Mouse (Mus musculus): ENCODE data around the gene Tmem144. TPM values are rescaled to one million over a fixed set of nuclear protein-coding genes. Genes with fewer than 3 reads are reported as not detected.

Gene Tmem144
- polyA plus RNA-seq, 1 experiment from 2014 or later, result 2.0 TPM

DNA sequence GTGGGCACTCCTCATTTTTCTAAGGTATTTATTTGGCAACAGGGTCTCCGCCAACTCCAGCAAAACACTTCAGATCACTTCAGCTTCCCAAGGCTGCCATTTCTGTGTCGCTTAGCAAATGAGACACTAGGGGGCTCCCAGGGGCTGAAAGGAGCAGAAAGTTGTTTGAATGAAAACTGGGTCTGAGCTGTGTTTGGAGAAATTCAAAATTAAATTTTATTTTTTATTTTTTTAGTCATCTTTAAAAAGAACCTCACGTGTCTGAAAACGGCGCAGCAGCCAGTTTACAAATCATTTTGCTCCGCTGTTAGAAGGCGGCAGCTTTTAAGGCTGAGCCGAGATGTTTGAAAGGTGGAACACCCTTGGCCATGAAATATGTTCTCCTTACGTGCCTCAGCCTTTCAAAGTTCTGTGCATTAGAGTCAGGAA lies 32.2 kb upstream of the Tmem144 start:
- TF ChIP-seq EP300 (IDR thresholded peaks at IDR 0.05; ENCODE audit: low read depth), result no peak
- peak; percentile 72 for TF ChIP-seq CTCF (IDR thresholded peaks at IDR 0.05; ENCODE audit: low read depth)
- Histone ChIP-seq H3K9me3 (ENCODE audit: low read length) (no peaks in the 10 kb centered on the region), H3K4me1 (ENCODE audit: insufficient read depth) (peaks cover 8% of the 10 kb centered on the region), H3K4me2 (ENCODE audit: low read depth, low read length) (peak overlapping the region; percentile 44), H3K9ac (replicated peaks) (no peak overlapping the region; the same call in 1 of the 2 replicates), H3K4me3 (ENCODE audit: low read depth, low read length) (no peak overlapping the region), H3K36me3 (replicated peaks; ENCODE audit: insufficient read depth, low read length) (no peaks in the 10 kb centered on the region), H3K27me3 (ENCODE audit: insufficient read depth, low read length) (no peaks in the 10 kb centered on the region), H3K27ac (ENCODE audit: low read depth) (no peak overlapping the region)
- WGBS (ENCODE audit: insufficient replicate concordance), result 14% methylated on average over 9 of the region's 9 CpGs
- peak; percentile 50 for DNase-seq
- ATAC-seq, result no peak

DNA sequence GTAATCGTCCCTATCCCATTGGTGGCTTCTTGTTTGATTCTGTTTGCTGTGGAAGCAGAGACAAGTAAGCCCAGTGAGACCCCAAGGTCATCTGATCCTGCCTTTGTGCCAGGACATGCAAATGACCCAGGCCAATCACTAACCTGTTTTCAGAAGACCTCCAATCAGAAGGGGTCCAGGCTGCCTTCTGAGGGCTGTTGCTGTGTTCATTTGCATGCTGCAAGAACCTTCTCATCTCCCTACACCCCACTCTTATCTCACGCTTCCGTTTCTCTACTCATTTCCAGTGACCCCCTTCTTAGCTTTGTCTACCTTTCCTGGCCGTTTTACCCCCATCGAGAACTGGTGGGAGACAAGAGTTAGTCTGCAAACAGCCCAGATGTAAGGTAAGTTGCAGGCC lies 31.7 kb upstream of the Tmem144 start, which contains the start of gene Fam198b:
Gene Fam198b, plus strand, starts transcription at position 229 of the 400 bp plus-strand sequence.
- H3K4me3 ChIP-seq (ENCODE audit: low read depth, low read length), result no peak within 1 kb of the TSS
- no peak within 1 kb of the TSS; the same call in 1 of the 2 replicates for H3K9ac ChIP-seq (replicated peaks)
- TF ChIP-seq CTCF (IDR thresholded peaks at IDR 0.05; ENCODE audit: low read depth) (no peak), EP300 (IDR thresholded peaks at IDR 0.05; ENCODE audit: low read depth) (no peak)
- H3K9me3 ChIP-seq (ENCODE audit: low read length), result no peaks in the 10 kb centered on the region
- H3K4me2 ChIP-seq (ENCODE audit: low read depth, low read length), result peak within 1 kb of the TSS; percentile 44
- peaks cover 8% of the 10 kb centered on the region for H3K4me1 ChIP-seq (ENCODE audit: insufficient read depth)
- H3K36me3 ChIP-seq (replicated peaks; ENCODE audit: insufficient read depth, low read length), result no peaks in the 10 kb centered on the region
- no peak for DNase-seq
- H3K27ac ChIP-seq (ENCODE audit: low read depth), result no peak within 1 kb of the TSS
- ATAC-seq, result no peak
- H3K27me3 ChIP-seq (ENCODE audit: insufficient read depth, low read length), result no peaks in the 10 kb centered on the region
- WGBS (ENCODE audit: insufficient replicate concordance), result 28% methylated on average over 5 of the region's 5 CpGs

DNA sequence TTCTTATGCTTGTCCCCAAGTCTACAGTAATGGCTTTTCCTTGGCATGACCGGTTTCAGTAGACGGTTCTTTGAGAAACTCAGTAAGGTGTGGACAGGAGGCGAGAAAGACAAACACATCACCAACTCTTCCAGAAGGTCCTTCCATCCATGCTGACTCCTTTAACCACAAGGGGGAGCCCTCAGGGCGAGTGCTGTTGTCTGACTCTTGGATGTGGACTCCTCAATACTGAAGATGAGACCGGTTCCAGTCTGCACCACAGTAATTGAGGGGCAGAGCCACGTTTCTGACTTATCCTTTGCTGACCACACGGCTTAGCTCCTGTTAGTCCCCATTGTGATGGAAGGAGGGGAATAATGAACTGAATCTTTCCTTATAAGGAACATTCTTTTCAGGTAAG lies 30.5 kb upstream of the Tmem144 start:
- Histone ChIP-seq H3K36me3 (replicated peaks; ENCODE audit: insufficient read depth, low read length) (no peaks in the 10 kb centered on the region), H3K9ac (replicated peaks) (no peak overlapping the region), H3K4me3 (ENCODE audit: low read depth, low read length) (no peak overlapping the region), H3K4me1 (ENCODE audit: insufficient read depth) (peaks cover 8% of the 10 kb centered on the region), H3K27me3 (ENCODE audit: insufficient read depth, low read length) (no peaks in the 10 kb centered on the region), H3K4me2 (ENCODE audit: low read depth, low read length) (no peak overlapping the region), H3K9me3 (ENCODE audit: low read length) (no peaks in the 10 kb centered on the region), H3K27ac (ENCODE audit: low read depth) (no peak overlapping the region)
- ATAC-seq (no peak), DNase-seq (peak; percentile 71)
- peak; percentile 90 for TF ChIP-seq CTCF (IDR thresholded peaks at IDR 0.05; ENCODE audit: low read depth)
- TF ChIP-seq EP300 (IDR thresholded peaks at IDR 0.05; ENCODE audit: low read depth), result no peak
- 34% methylated on average over 7 of the region's 7 CpGs for WGBS (ENCODE audit: insufficient replicate concordance)

DNA sequence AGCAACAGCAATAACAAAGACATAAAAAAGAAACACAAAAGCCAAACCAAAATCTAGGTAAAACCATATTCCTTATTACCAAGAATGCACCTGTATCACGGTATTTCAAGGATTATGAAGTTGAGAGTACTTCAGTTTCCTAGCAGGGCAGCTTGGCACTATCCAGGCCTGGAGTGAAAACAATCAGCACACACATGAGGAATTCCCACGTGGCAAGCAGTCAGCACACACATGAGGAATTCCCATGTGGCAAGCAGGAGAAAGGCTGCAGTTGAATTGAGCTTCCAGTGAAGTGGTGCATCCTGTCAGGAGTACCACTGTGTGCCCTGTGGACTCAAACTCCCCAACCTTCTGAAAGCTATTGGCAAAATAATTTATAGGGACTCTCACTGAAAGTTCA lies 29.1 kb upstream of the Tmem144 start:
- Histone ChIP-seq H3K27ac (ENCODE audit: low read depth) (no peak overlapping the region), H3K4me2 (ENCODE audit: low read depth, low read length) (no peak overlapping the region), H3K36me3 (replicated peaks; ENCODE audit: insufficient read depth, low read length) (no peaks in the 10 kb centered on the region), H3K9me3 (ENCODE audit: low read length) (no peaks in the 10 kb centered on the region), H3K9ac (replicated peaks) (no peak overlapping the region), H3K4me1 (ENCODE audit: insufficient read depth) (peaks cover 8% of the 10 kb centered on the region), H3K27me3 (ENCODE audit: insufficient read depth, low read length) (no peaks in the 10 kb centered on the region), H3K4me3 (ENCODE audit: low read depth, low read length) (no peak overlapping the region)
- ATAC-seq (no peak), DNase-seq (no peak)
- 50% methylated on average over 2 of the region's 2 CpGs for WGBS (ENCODE audit: insufficient replicate concordance)
- no peak for TF ChIP-seq EP300 (IDR thresholded peaks at IDR 0.05; ENCODE audit: low read depth)
- TF ChIP-seq CTCF (IDR thresholded peaks at IDR 0.05; ENCODE audit: low read depth), result no peak

DNA sequence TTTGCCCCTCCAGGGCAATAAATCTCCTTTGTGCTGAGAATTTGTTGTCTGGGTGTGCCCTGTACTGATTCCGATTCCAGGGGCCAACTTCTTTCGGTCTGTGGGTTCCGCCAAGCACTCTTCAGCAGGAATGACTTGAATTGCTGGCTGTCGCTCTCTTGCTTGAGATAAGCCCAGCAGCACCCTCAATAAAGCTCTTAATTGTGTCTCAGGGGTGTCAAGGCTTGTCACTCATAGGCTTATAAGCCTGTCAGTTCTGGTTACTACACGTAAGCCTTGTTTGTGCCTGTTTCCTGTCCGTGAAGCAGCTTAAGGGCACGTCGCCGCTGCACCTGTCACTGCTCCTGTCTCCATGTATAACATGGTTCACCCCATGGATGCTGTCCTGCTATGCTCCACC lies 26.7 kb upstream of the Tmem144 start:
- no peak overlapping the region for H3K4me3 ChIP-seq (ENCODE audit: low read depth, low read length)
- DNase-seq, result no peak
- no peak overlapping the region for H3K27ac ChIP-seq (ENCODE audit: low read depth)
- no peaks in the 10 kb centered on the region for H3K4me1 ChIP-seq (ENCODE audit: insufficient read depth)
- H3K4me2 ChIP-seq (ENCODE audit: low read depth, low read length), result no peak overlapping the region
- no peaks in the 10 kb centered on the region for H3K36me3 ChIP-seq (replicated peaks; ENCODE audit: insufficient read depth, low read length)
- H3K27me3 ChIP-seq (ENCODE audit: insufficient read depth, low read length), result no peaks in the 10 kb centered on the region
- WGBS (ENCODE audit: insufficient replicate concordance), result 41% methylated on average over 9 of the region's 9 CpGs
- no peaks in the 10 kb centered on the region for H3K9me3 ChIP-seq (ENCODE audit: low read length)
- ATAC-seq, result no peak
- H3K9ac ChIP-seq (replicated peaks), result no peak overlapping the region
- no peak for TF ChIP-seq EP300 (IDR thresholded peaks at IDR 0.05; ENCODE audit: low read depth)
- TF ChIP-seq CTCF (IDR thresholded peaks at IDR 0.05; ENCODE audit: low read depth), result no peak

DNA sequence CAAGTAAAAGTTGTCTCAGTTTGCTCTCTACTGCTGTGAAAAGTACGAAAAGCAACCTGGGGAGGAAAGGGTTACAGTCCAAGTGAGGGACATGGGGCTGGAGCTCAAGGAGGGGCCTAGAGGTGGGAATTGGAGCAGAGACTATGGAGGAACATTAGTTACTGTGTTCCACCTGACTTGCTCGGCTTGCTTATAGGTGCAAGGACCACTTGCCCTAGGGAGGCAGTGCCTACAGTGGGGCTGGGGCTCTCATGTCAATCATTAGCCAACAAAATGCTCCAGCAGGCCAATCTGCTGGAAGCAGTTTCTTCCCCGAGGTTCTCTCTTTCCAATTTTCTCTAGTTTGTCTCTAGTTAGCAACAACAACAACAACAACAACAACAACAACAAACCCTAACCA lies 25.8 kb upstream of the Tmem144 start:
- ATAC-seq, result no peak
- 57% methylated on average over 3 of the region's 3 CpGs for WGBS (ENCODE audit: insufficient replicate concordance)

DNA sequence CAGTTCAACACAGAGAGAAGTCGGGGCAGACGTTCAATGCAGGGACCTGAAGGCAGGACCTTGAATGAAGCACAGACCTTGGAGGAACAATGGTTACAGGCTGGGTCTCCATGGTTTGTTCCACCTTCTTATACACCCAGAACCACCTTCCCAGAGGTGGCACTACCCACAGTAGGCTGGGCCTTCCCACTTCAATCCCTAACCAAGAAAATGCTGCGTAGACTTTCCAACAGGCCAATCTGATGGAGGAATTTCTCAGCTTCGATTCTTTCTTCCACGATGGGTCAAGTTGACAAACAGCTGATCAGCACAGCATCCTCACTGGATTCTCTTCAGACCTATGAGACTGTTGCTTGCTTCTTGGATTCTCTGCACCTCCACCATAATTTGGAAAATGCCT lies 22.9 kb upstream of the Tmem144 start:
- ATAC-seq, result no peak
- H3K27me3 ChIP-seq (ENCODE audit: insufficient read depth, low read length), result no peaks in the 10 kb centered on the region

More for the DNA sequence above, 25.8 kb upstream of the Tmem144 start:
- no peak overlapping the region for H3K9ac ChIP-seq (replicated peaks)
- H3K9me3 ChIP-seq (ENCODE audit: low read length), result no peaks in the 10 kb centered on the region
- H3K4me2 ChIP-seq (ENCODE audit: low read depth, low read length), result no peak overlapping the region
- H3K4me3 ChIP-seq (ENCODE audit: low read depth, low read length), result no peak overlapping the region
- H3K27me3 ChIP-seq (ENCODE audit: insufficient read depth, low read length), result no peaks in the 10 kb centered on the region
- H3K4me1 ChIP-seq (ENCODE audit: insufficient read depth), result no peaks in the 10 kb centered on the region
- H3K36me3 ChIP-seq (replicated peaks; ENCODE audit: insufficient read depth, low read length), result no peaks in the 10 kb centered on the region
- H3K27ac ChIP-seq (ENCODE audit: low read depth), result no peak overlapping the region
- no peak for DNase-seq
- TF ChIP-seq EP300 (IDR thresholded peaks at IDR 0.05; ENCODE audit: low read depth) (no peak), CTCF (IDR thresholded peaks at IDR 0.05; ENCODE audit: low read depth) (no peak)

More for the DNA sequence above, 22.9 kb upstream of the Tmem144 start:
- no peaks in the 10 kb centered on the region for H3K4me1 ChIP-seq (ENCODE audit: insufficient read depth)
- DNase-seq, result no peak
- 83% methylated on average over 5 of the region's 5 CpGs for WGBS (ENCODE audit: insufficient replicate concordance)
- H3K9ac ChIP-seq (replicated peaks), result no peak overlapping the region
- TF ChIP-seq CTCF (IDR thresholded peaks at IDR 0.05; ENCODE audit: low read depth), result no peak
- no peak for TF ChIP-seq EP300 (IDR thresholded peaks at IDR 0.05; ENCODE audit: low read depth)
- no peaks in the 10 kb centered on the region for H3K9me3 ChIP-seq (ENCODE audit: low read length)
- no peak overlapping the region for H3K27ac ChIP-seq (ENCODE audit: low read depth)
- H3K36me3 ChIP-seq (replicated peaks; ENCODE audit: insufficient read depth, low read length), result no peaks in the 10 kb centered on the region
- no peak overlapping the region for H3K4me3 ChIP-seq (ENCODE audit: low read depth, low read length)
- no peak overlapping the region for H3K4me2 ChIP-seq (ENCODE audit: low read depth, low read length)

Data from liver, postnatal 0 days (tissue).